Mouse (Mus musculus) limb, embryonic 14.5 days (tissue): Measurements from ENCODE around the gene Tmprss9. TPM values are rescaled to one million over a fixed set of nuclear protein-coding genes. Genes with fewer than 3 reads are reported as not detected.
A peak's percentile ranks its signal among the peaks of the same experiment; 100 is the strongest.

Experiments
- ATAC-seq: fragments of 200-750 bp; cut with Nextera tagmentation; 2 replicates; pipeline ENCODE4 v1.8.0; 2017; ENCODE audit warnings: low read depth, moderate number of reproducible peaks, moderate TSS enrichment; ENCODE audit not compliant: low FRiP score
- DNase-seq: peaks from one replicate; pipeline ENCODE4 v3.0.0-alpha.2; 2015; ENCODE audit warnings: low spot score
- H3K27ac ChIP-seq: fragments of 300-500 bp; sonication (generic); replicated peaks from 2 replicates; pipeline ENCODE4 v1.5.1; 2014; ENCODE audit warnings: low read depth, mild to moderate bottlenecking, low read length, moderate library complexity, mixed read lengths
- H3K27me3 ChIP-seq: fragments of 300-500 bp; sonication (generic); 2 replicates; pipeline ENCODE4 v1.6.1; 2014; ENCODE audit warnings: low read length, mixed read lengths; ENCODE audit not compliant: control insufficient read depth, insufficient read depth
- H3K36me3 ChIP-seq: fragments of 300-500 bp; sonication (generic); 2 replicates; pipeline ENCODE4 v1.6.1; 2014; ENCODE audit warnings: mild to moderate bottlenecking, low read length, moderate library complexity, mixed read lengths; ENCODE audit not compliant: control insufficient read depth, insufficient read depth
- H3K4me1 ChIP-seq: fragments of 300-500 bp; sonication (generic); 2 replicates; pipeline ENCODE4 v1.6.1; 2014; ENCODE audit warnings: antibody characterized with exemption, low read length, mixed read lengths; ENCODE audit not compliant: control insufficient read depth, insufficient read depth
- H3K4me2 ChIP-seq: fragments of 300-500 bp; sonication (generic); replicated peaks from 2 replicates; pipeline ENCODE4 v1.6.1; 2014; ENCODE audit warnings: low read depth, mild to moderate bottlenecking, low read length, moderate library complexity; ENCODE audit not compliant: severe bottlenecking
- H3K4me3 ChIP-seq: fragments of 300-500 bp; sonication (generic); replicated peaks from 2 replicates; pipeline ENCODE4 v1.5.1; 2014; ENCODE audit warnings: low read length
- H3K9ac ChIP-seq: fragments of 300-500 bp; sonication (generic); 2 replicates; pipeline ENCODE4 v1.6.1; 2014; ENCODE audit warnings: mild to moderate bottlenecking, low read depth, low read length, moderate library complexity; ENCODE audit not compliant: severe bottlenecking
- H3K9me3 ChIP-seq: fragments of 300-500 bp; sonication (generic); 2 replicates; pipeline ENCODE4 v1.6.1; 2016; ENCODE audit warnings: low read length; ENCODE audit not compliant: control insufficient read depth
- POLR2A ChIP-seq: fragments of 200-500 bp; IDR thresholded peaks from 2 replicates; pipeline ENCODE4 v1.8.0; 2012; ENCODE audit warnings: inconsistent platforms, mild to moderate bottlenecking, moderate library complexity, borderline replicate concordance; ENCODE audit not compliant: insufficient read depth, insufficient read length; ENCODE audit errors: extremely low read depth
- WGBS: fragments of 180-500 bp; shearing (Covaris S2); extraction: QIAGEN DNeasy Blood & Tissue Kit; methylation state at CpG from one replicate; pipeline ENCODE4 v1.1.7; 2014; 5-methylcytosine and 5-hydroxymethylcytosine counted together
- polyA plus RNA-seq, 2 experiments: library from polyadenylated mRNA; depleted of rRNA in 1 of 2; stranded (reverse) in 1 of 2; unstranded in 1 of 2; fragments of >200 nt; fragmentation: Nextera tagmentation in 1 of 2; extraction: Ambion mirVana in 1 of 2; gene quantifications; 2 replicates each; pipeline versions ENCODE4 v1.2.1 to v1.2.3; 2012 to 2014

Tmprss9 gene
- polyA plus RNA-seq, 2 experiments = 0.04 to 0.10 TPM

DNA sequence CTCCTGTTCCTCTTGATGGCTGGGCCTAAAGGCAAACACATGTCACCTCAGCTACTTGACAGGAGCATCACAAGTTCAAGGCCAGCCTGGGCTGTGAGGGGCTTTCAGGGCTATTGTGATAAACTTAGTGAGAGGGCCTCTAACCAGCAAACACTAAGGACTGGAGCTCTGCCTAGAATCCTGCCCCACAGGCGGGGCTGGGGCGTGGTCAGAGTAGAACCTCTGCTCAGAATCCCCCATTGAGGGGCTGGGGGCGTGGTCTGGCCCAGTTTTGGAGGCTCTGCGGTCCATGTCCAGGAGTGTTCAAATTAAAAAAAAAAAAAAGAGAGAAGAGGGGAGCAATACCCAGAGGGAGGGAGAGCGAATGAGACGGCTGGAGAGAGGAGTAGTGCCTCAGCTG is 24.0 kb downstream of the Tmprss9 start:
- Histone ChIP-seq H3K4me2 (no peak overlapping the region), H3K4me1 (peaks cover 10% of the 10 kb centered on the region), H3K9me3 (no peaks in the 10 kb centered on the region), H3K27me3 (no peaks in the 10 kb centered on the region), H3K9ac (no peak overlapping the region), H3K27ac (no peak overlapping the region), H3K36me3 (peaks cover 9% of the 10 kb centered on the region), H3K4me3 (no peak overlapping the region)
- DNase-seq = no peak
- 83% methylated on average over 6 of the region's 6 CpGs for WGBS
- TF ChIP-seq POLR2A = no peak
- no peak for ATAC-seq

DNA sequence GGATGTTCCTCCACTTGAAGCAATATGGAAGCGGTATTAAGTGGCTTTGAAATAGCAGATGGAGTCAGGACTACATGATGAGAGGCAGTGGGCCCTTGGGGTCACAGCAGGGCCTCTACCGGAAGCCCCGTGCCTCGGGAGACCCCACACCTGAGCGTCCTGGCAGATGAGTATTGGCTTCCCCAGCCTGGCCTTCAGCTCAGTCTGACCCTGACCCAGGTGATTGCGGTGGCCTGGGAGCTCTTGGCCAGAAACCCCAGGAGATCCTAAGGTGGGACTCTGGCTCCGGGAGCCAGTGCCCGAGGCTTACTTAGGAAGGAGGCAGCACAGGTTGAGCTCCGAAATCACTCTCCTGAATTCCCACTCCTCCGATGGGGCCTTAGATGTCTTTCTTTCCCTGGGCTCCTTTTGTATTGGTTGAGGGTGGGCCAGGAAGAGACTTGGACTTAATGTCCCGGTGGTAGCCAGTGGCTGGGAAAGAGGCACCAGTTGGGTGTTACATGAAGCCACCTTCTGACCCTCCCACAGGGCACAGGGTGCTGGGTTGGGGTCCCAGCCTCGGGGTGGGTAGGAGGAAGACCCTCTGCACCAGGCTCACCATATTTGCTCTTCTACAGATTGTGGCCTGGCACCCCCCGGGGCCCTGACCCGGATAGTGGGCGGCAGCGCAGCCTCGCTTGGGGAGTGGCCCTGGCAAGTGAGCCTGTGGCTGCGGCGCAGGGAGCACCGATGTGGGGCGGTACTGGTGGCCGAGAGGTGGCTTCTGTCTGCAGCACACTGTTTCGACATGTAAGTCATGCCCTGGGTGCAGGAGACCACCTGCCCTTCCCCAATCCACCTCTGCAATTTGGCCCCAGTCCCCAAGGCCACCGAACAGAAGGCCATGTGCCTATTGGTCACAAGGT is 25.2 kb downstream of the Tmprss9 start:
- Histone ChIP-seq H3K9me3 (no peaks in the 10 kb centered on the region), H3K36me3 (peaks cover 9% of the 10 kb centered on the region), H3K9ac (no peak overlapping the region), H3K4me2 (no peak overlapping the region), H3K4me3 (no peak overlapping the region), H3K27me3 (no peaks in the 10 kb centered on the region), H3K27ac (no peak overlapping the region), H3K4me1 (peaks cover 10% of the 10 kb centered on the region)
- 71% methylated on average over 24 of the region's 24 CpGs for WGBS
- ATAC-seq = no peak
- DNase-seq = no peak
- TF ChIP-seq POLR2A = no peak

DNA sequence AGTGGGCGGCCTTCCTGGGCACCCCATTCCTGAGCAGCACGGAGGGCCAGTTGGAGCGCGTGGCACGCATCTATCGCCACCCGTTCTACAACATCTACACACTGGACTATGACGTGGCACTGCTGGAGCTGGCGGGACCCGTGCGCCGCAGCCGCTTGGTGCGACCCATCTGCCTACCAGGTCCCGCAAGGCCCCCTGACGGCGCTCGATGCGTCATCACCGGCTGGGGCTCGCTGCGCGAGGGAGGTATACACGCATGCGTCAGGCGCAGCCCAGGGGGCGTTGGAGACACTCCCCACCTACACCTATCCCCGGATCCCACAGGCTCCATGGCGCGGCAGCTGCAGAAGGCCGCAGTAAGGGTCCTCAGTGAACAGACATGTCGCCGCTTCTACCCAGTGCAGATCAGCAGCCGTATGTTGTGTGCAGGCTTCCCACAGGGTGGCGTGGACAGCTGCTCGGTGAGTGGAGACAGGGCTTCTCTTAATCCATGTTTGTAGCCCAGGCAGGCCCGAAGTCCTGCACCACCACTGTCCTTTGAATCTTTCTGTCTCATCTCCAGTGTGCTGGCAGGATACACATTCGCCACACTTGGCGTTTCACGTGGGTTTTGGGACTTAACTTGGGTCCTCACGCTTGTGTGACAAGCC is 26.3 kb downstream of the Tmprss9 start:
- Histone ChIP-seq H3K9me3 (no peaks in the 10 kb centered on the region), H3K27me3 (no peaks in the 10 kb centered on the region), H3K4me1 (peaks cover 10% of the 10 kb centered on the region), H3K9ac (no peak overlapping the region), H3K4me2 (0 out of 2 replicates have a peak overlapping the region, but pooled peaks have one; percentile 14), H3K4me3 (no peak overlapping the region), H3K36me3 (peaks cover 15% of the 10 kb centered on the region), H3K27ac (no peak overlapping the region)
- no peak for DNase-seq
- no peak for TF ChIP-seq POLR2A
- no peak for ATAC-seq
- 39% methylated on average over 32 of the region's 41 CpGs for WGBS

DNA sequence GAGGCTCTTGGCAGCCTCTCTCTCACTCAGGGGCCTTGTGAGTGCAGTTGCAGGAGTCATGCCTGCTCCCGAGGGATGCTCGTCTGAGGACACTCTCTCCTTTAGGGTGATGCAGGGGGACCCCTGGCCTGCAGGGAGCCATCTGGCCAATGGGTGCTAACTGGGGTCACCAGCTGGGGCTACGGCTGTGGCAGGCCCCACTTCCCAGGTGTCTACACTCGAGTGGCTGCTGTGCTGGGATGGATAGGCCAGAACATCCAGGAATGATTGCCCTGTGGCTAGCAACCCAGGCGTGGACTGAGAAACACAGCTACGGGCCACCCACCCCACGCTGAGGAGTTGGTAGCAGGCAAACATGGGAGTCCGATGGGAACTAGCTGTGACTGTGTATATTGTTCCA is 27.4 kb downstream of the Tmprss9 start:
- Histone ChIP-seq H3K27ac (no peak overlapping the region), H3K4me2 (no peak overlapping the region), H3K9ac (no peak overlapping the region), H3K4me3 (peak overlapping the region; percentile 8; the same call in 1 of the 2 replicates), H3K27me3 (no peaks in the 10 kb centered on the region), H3K4me1 (peaks cover 10% of the 10 kb centered on the region), H3K36me3 (peaks cover 26% of the 10 kb centered on the region), H3K9me3 (no peaks in the 10 kb centered on the region)
- ATAC-seq (no peak), DNase-seq (no peak)
- no peak for TF ChIP-seq POLR2A
- WGBS = 91% methylated on average over 8 of the region's 8 CpGs

DNA sequence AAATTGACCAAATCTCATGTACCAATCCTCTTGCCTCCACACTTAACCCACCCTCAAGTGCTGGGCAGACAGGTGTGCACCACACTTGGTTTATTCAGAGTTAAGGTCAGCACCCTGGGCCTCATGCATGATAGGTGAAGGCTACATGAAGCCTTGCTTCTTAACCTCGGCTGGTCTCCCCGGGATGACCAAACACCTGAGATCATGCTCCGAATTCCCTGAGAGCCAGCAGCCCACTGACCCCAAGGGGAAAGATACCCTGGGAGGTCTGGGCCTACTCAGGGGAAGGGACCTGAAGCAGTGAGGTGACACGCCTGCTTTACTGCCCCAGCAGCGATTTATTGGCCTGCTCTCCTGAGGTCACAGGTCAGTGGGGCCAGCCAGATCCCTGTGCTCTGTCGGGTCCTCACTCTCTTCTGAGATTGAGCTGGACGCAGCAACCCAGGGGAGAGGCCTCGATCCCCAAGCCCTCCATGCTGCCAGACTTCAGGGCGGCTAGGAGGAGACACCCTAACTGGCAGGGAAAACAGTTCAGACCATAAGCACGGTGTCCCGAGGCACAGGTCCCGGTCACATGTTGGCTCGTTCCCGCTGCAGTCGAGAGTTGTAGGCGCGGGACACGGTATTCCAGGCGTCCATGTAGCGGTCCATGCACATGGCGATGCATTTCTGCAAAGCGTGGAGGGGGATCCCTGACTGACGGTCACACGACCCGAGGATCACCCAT is 28.1 kb downstream of the Tmprss9 start:
- Histone ChIP-seq H3K4me1 (peaks cover 10% of the 10 kb centered on the region), H3K9me3 (no peaks in the 10 kb centered on the region), H3K4me3 (peak overlapping the region; percentile 89), H3K36me3 (peaks cover 31% of the 10 kb centered on the region), H3K4me2 (peak overlapping the region; percentile 93), H3K27me3 (no peaks in the 10 kb centered on the region), H3K27ac (peak overlapping the region; percentile 67; the same call in 1 of the 2 replicates), H3K9ac (peak overlapping the region; percentile 67)
- no peak for DNase-seq
- no peak for TF ChIP-seq POLR2A
- ATAC-seq = no peak
- WGBS = 12% methylated on average over 25 of the region's 25 CpGs
